Mouse (Mus musculus) naive thymus-derived CD4-positive, alpha-beta T cell, adult 5 months (primary cell): ENCODE data around the gene Dctn3. TPM values are rescaled to one million over a fixed set of nuclear protein-coding genes. Genes with fewer than 3 reads are reported as not detected.

Experiments
- polyA plus RNA-seq: library from polyadenylated mRNA; unstranded; fragments of 100-300 nt; shearing (Covaris generic); gene quantifications from one replicate; pipeline ENCODE4 v1.2.1, GENCODE M21; 2017

The Dctn3 gene
- polyA plus RNA-seq, result 82.7 TPM

DNA sequence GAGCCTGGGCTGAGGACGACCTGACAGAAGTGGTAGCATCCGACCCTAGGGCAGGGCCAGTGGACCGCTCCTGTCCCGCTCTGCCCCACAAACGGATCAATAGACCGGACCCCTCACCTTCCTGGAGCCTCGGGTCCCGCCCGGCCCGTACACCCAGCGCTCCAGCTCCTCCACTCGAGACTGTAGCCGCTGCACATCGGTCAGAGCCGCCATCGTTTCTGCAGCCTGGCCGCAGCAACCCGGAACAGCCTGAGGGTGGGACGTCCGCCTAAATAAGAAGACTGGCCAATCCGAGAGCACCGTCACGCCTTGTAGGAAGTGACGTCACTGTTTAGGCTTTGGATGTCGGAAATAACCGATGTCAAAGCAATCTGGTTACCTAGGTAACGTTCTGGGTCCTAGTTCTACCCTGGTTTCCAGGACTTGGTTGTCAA is at the start of gene Dctn3:
TSS of gene Dctn3 (minus strand) at position 253 of the 434 bp plus-strand sequence.

DNA sequence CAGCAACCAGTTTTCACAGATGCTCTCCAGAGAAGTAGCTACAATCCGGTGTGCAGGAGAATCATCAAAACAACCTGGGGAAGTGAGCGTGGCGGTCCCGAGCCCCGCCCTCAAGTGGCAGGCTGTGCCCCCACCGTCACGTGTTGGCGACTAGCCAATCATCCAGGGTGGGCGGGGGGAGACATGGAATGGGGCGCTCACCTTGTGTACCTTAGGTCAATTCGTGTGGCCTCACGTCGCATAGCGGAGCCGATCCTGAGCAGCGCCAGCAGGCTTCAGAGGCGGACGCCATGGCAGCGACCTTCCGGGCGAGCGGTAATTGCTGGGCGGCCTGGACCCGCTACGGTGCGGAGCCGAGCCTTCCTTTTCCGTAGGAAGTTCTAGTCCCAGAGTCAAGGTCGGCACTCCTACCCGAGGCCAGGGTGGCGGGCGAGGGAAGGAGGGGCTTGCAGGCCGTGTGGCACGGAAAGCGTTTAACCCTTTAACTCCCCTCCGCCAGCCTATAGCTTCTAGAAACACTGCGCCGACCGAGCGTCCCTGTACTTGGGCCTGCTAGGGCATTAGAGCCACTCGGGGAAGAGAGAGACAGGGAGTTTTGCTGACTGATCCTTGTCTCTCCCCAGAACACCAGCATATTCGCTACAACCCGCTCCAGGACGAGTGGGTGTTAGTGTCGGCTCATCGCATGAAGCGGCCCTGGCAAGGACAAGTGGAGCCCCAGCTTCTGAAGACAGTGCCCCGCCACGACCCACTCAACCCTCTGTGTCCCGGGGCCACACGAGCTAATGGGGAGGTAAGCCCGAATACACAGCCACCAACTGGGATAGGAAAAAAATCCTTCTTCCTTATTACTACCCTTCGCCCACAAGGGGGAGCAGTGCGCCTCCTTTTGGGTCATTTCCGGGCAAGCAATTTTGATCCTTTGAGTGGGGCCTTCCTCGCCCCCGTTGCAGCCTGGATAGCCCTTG is 32.7 kb upstream of the Dctn3 start, which contains the start of gene Sigmar1:
TSS of gene Sigmar1 (minus strand) at position 820 of the 968 bp plus-strand sequence.

DNA sequence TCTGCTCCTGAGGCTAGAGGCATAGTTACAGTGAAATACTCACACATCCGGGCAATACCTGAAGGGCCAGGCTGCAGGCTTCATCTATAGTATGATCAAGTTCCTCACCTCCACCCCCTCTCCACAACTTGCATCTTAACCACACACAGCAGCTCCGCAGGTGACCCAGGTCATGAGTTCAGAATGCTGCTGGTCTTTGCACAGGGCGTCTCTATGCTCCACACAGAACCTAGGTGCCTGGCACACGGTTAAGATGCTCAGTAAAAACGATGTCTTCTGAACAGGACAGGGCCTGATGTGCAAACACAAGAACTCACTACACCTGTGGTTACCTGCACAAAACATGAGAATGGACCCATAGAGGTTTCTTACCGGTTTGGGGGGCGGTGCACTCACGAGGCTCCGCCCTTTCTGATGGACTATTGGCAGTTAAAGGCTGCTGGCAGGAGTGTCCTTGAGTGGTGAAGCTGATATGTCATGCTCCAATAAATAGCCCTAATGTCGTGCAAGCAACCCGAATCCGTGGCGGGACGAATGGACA is 31.9 kb upstream of the Dctn3 start, which contains the start of gene Galt:
TSS of gene Galt (plus strand) at position 432 of the 541 bp plus-strand sequence.

DNA sequence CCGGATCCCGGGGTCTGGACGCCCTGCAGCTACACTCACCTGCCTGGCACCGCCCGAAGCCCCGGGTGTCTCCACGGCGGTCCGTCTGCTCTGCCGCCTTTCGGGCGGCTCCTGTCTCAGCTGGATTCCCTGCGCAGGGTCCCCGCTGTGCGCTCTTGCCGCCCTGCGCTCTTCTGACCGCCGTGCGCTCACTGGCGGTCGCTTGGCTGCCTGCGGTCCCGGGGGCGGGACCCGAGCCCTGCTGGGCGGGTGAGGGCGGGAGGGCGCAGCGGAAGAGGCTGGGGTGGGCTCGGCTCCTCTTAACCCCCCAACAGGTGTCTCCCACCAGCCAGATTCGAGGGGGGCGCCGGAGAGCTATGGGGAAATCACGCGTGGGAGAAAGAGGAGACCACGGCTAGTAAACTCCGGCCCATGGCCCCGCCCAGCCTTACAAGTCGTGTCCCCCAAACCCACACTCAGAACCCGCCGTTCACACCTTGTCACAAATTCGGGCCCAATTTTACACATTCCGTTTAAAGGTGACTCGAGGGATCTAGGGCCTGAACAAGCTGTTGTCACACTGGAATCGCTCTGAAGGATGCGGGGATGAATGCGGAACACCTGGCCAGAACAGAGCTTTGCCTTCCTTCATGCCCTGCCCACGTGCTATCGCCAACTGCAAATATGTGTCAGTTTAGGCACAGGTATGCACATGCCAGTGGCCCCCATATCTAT is 8.2 kb upstream of the Dctn3 start, which contains the start of gene Arid3c:
TSS of gene Arid3c (minus strand) at position 91 of the 714 bp plus-strand sequence.

DNA sequence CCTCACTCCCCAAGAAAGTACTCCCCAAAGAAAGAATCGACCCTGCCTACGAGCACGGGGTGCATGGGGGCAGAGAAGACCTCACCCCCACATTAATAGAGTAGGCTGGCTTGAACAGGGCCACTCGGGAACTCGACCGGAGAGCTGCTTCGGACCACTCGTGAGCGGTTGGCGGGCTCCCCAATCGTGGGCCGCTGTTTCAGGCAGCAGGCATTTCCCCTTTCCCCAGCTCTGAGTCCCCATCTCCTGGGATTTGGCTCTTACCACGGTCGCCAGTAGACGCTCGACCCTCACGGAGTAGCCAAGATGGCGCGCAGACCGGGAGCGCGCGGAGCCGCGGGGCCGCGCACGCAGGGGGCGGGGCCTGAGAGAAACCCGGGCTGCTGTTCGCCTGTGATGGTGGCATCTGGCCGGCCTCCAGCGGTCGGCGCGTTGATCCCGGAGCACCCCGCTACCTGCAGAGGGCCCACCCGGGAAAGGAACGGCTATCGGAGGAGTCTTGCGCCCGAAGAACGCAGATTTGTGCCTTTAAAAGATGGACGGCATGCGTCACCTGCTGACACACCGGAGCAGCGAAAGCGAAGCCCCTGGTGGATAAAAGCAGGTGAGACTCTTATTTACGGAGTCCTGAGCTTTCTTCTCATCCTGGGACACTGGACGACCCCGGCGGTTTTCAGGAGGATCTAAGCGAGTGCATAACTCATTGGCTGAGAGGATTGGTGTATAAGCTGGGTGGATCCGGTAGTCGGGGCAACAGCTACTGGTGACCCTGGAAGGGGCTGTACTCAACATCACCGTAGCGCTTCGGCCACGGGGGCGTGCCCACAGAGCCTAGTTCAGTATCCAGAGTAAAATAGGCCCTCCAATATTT is 9.5 kb downstream of the Dctn3 start, which contains the start of gene Rpp25l:
TSS of gene Rpp25l (minus strand) at position 338 of the 871 bp plus-strand sequence.

DNA sequence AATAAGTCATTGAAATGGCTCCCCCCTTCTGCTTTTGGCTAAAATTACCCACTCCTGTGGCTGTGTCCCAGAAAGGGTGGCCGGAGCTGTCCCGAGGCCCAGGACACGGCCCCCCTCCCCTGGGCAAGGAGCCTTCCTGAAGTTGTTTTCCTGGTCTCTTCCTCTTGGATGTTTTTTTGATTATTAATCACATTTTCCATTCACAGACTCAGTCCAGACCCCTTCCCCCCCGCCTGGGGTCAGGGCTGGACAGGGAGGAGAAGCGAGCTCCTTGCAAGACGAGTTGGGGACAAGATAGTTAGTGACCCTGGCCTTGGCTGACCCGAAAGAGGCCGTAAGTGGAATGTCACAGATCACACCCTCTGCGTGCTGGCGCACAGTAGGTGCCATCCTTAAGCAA is 23.2 kb downstream of the Dctn3 start, which contains the start of gene Il11ra1:
TSS of gene Il11ra1 (plus strand) at position 207 of the 400 bp plus-strand sequence.

DNA sequence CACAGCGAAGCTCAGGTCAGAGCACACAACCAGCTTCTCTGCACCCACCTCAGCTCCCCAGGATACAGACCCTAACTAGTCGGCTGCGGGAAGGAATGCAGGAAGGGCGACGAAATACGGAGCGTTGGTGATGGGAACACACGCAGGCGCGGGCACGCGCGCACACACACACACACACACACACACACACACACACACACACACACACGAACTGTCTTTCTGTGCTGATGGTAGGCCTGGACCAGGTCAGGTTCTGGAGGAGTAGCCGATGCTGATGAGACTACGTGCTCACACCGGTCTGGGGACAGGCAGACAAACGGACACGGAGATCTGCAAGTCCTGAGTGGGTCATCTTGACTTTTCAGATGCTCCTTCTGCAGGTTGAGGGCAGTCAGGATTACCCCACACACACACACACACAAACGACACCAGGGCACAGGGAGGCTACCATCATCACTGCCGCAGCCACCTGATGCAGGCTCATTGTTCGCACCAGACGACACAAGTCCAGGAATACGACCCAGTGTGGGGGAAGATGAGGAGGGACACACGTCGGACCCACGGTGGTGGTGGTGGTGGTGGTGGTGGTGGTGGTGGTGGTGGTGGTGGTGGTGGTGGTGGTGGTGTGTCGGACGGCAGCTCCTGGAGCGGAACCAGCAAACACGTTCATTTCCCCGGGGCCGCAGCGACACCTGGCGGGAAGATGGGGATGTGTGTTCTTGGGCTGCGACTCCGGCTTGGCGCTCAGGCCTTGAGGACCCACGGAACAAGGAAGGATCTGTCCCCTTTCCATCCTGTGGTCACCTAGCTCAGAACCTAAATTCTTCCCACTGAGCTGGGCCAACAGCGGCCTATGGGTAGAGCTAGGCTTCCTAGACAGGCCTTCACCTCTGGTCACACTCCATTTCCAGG is 25.8 kb downstream of the Dctn3 start, which contains the start of gene Cntfr:
TSS of gene Cntfr (minus strand) at position 160 of the 912 bp plus-strand sequence.

Other genes with a start within 250 kb of the Dctn3 start
- gene AI464131, start 220.1 kb downstream of the Dctn3 start, polyA plus RNA-seq, result not detected
- not detected for gene 1110017D15Rik, start 205.8 kb downstream of the Dctn3 start, polyA plus RNA-seq
- gene Fam219a, start 153.6 kb downstream of the Dctn3 start, polyA plus RNA-seq, result 3.3 TPM
- not detected for gene Dnaic1, start 153.4 kb downstream of the Dctn3 start, polyA plus RNA-seq
- not detected for gene Enho, start 82.8 kb downstream of the Dctn3 start, polyA plus RNA-seq
- gene Cntfr, start 26.1 kb downstream of the Dctn3 start, polyA plus RNA-seq, result not detected
- gene Il11ra1, start 23.2 kb downstream of the Dctn3 start, polyA plus RNA-seq, result 8.1 TPM
- gene Rpp25l, start 9.6 kb downstream of the Dctn3 start, polyA plus RNA-seq, result 31.1 TPM
- not detected for gene Arid3c, start 8.0 kb upstream of the Dctn3 start, polyA plus RNA-seq
- 89.3 TPM for gene Galt, start 32.1 kb upstream of the Dctn3 start, polyA plus RNA-seq
- 36.4 TPM for gene Sigmar1, start 33.0 kb upstream of the Dctn3 start, polyA plus RNA-seq
- gene Ccl27a, start 51.1 kb upstream of the Dctn3 start, polyA plus RNA-seq, result 4.7 TPM
- gene Gm21541, start 180.4 kb upstream of the Dctn3 start, polyA plus RNA-seq, result not detected
- gene Gm20878, start 218.4 kb upstream of the Dctn3 start, polyA plus RNA-seq, result 3.6 TPM
- gene Fam205a4, start 242.9 kb upstream of the Dctn3 start, polyA plus RNA-seq, result 0.12 TPM